ENCODE assay signal across 10 mouse cellular contexts in the genomic region with DNA sequence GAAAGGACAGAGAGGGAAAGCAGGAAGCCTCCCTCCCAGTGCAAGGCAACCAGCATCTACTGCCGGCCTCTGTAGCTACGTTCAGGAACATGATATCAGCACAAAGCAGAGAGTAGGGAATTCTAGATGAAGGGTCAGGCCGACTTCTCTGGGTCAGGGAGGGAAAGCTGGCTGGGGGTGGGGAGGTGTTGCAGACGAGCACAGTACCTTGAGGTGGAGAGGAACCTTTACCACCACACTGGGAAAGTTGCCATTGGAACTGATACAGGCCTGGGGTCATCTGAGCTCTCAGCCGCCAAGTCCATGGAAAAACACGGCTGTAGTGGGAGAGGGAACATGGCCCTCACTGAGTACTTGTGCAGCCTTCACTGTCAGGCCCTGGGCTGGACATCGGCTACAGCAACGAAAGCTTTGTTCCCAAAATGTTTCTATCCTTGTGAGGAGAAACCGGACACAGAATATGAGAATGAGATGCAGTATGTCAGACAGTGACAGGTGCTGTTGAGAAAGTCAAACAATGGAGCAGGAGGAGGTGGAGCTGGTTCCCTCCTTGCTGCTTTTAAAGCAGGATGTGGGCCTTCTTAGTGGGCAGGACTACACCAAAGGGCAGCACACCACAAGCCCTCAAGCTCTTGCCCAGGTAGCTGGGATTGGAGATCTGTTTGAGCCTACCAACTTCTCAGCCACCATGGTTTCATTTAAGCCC. TPM values are rescaled to one million over a fixed set of nuclear protein-coding genes. Genes with fewer than 3 reads are reported as not detected.
DNase-seq lines count a peak whose midpoint lies in the region; ATAC-seq and TF ChIP-seq lines count a peak whose summit lies in the region.
"Had no signal": no experiment of that assay in that cellular context is flagged by ENCODE, and none has a peak within 500 bp of the region (broad histone marks: within the 10 kb centered on the region; RNA-seq: fewer than 3 reads in every experiment).

No protein-coding gene starts in this region.

- no peaks in the 10 kb centered on the region for H3K27me3 ChIP-seq in C2C12 (ENCODE audit: control insufficient read depth, insufficient read depth, insufficient read length)
- H3K27me3 ChIP-seq in heart, embryonic 12.5 days (replicated peaks): no peaks in the 10 kb centered on the region
- H3K27me3 ChIP-seq in limb, embryonic 12.5 days: no peaks in the 10 kb centered on the region
- no peaks in the 10 kb centered on the region for H3K27me3 ChIP-seq in thymus, adult 2 months (ENCODE audit: control insufficient read depth, insufficient read depth, low read length)
- H3K27me3 ChIP-seq: Patski had no signal

- no peak overlapping the region for H3K9ac ChIP-seq in heart, embryonic 12.5 days
- no peak overlapping the region for H3K9ac ChIP-seq in limb, embryonic 12.5 days (replicated peaks)

- H3K9me3 ChIP-seq in heart, embryonic 12.5 days (replicated peaks): no peaks in the 10 kb centered on the region
- H3K9me3 ChIP-seq in limb, embryonic 12.5 days: no peaks in the 10 kb centered on the region

- peak; percentile 69 for DNase-seq in adipocyte (ENCODE audit: low spot score)
- no peak for DNase-seq in thymus, adult 2 months
- DNase-seq in T-cell, adult 2 months (ENCODE audit: low spot score): no peak
- DNase-seq: cerebellum, adult 11 months; thymus, postnatal 36 days had no signal

- H3K4me1 ChIP-seq in heart, embryonic 12.5 days (replicated peaks): peaks cover 69% of the 10 kb centered on the region
- H3K4me1 ChIP-seq in limb, embryonic 12.5 days (replicated peaks): peaks cover 48% of the 10 kb centered on the region
- peaks cover 24% of the 10 kb centered on the region for H3K4me1 ChIP-seq in thymus, adult 2 months (replicated peaks; ENCODE audit: control insufficient read depth, insufficient read depth, low read length)

- H3K36me3 ChIP-seq in C2C12 (ENCODE audit: control insufficient read depth, insufficient read depth): no peaks in the 10 kb centered on the region
- no peaks in the 10 kb centered on the region for H3K36me3 ChIP-seq in heart, embryonic 12.5 days
- H3K36me3 ChIP-seq in limb, embryonic 12.5 days: no peaks in the 10 kb centered on the region
- no peaks in the 10 kb centered on the region for H3K36me3 ChIP-seq in thymus, adult 2 months (ENCODE audit: control insufficient read depth, insufficient read depth, low read length)

- WGBS in heart, embryonic 12.5 days: 49% methylated on average over 9 of the region's 9 CpGs
- WGBS in limb, embryonic 12.5 days: 71% methylated on average over 9 of the region's 9 CpGs
- 86% methylated on average over 9 of the region's 9 CpGs for WGBS in thymus, adult 2 months

- no peak for TF ChIP-seq POLR2A in thymus, adult 2 months (IDR thresholded peaks at IDR 0.05; ENCODE audit: control insufficient read depth, extremely low read depth, insufficient read depth, low read length, poor library complexity)

- no peak overlapping the region for H3K4me3 ChIP-seq in C2C12 (ENCODE audit: insufficient read depth, poor library complexity, severe bottlenecking)
- no peak overlapping the region for H3K4me3 ChIP-seq in heart, embryonic 12.5 days
- H3K4me3 ChIP-seq in limb, embryonic 12.5 days (replicated peaks): no peak overlapping the region
- H3K4me3 ChIP-seq in thymus, adult 2 months (ENCODE audit: control insufficient read depth, insufficient read depth, low read length): no peak overlapping the region

- no peak overlapping the region for H3ac ChIP-seq in C2C12 (ENCODE audit: control insufficient read depth, insufficient read length, low read depth)

- H3K27ac ChIP-seq in heart, embryonic 12.5 days (ENCODE audit: poor library complexity, severe bottlenecking): peak overlapping the region; percentile 67
- peak overlapping the region; percentile 64 for H3K27ac ChIP-seq in limb, embryonic 12.5 days
- H3K27ac ChIP-seq in thymus, adult 2 months (ENCODE audit: control insufficient read depth, insufficient read depth, low read length): no peak overlapping the region

- TF ChIP-seq CTCF in C2C12 (IDR thresholded peaks at IDR 0.05; ENCODE audit: control insufficient read depth, insufficient read depth, insufficient read length): no peak
- TF ChIP-seq CTCF in thymus, adult 2 months (IDR thresholded peaks at IDR 0.05; ENCODE audit: borderline replicate concordance, control insufficient read depth, extremely low read depth, insufficient read depth, low read length, poor library complexity): no peak

- H3K79me3 ChIP-seq in C2C12 (ENCODE audit: low read depth): no peaks in the 10 kb centered on the region

- peaks cover 6% of the 10 kb centered on the region for H3K79me2 ChIP-seq in C2C12 (ENCODE audit: control insufficient read depth, insufficient read depth)

- no peak overlapping the region for H3K4me2 ChIP-seq in heart, embryonic 12.5 days
- H3K4me2 ChIP-seq in limb, embryonic 12.5 days: no peak overlapping the region

- no peak for ATAC-seq in heart, embryonic 12.5 days (ENCODE audit: insufficient number of reproducible peaks, low FRiP score)
- no peak for ATAC-seq in limb, embryonic 12.5 days (ENCODE audit: insufficient number of reproducible peaks, insufficient read depth, low FRiP score, low TSS enrichment, low read depth)
- ATAC-seq in CD4-positive, CD25-positive, alpha-beta regulatory T cell, adult 4 months: no peak
- ATAC-seq: Patski had no signal

TF ChIP-seq in C2C12, 6 proteins besides CTCF, POLR2A, EP300 and RAD21:
- TF ChIP-seq CEBPB (IDR thresholded peaks at IDR 0.05; ENCODE audit: low read depth) (no peak), MYOG (IDR thresholded peaks at IDR 0.05; ENCODE audit: control insufficient read depth, extremely low read depth, insufficient read length) (no peak), MYOD1 (IDR thresholded peaks at IDR 0.05; ENCODE audit: control insufficient read depth, insufficient read length, low read depth) (peak; percentile 73)

RNA-seq across cellular contexts. Expression of a gene that starts 37.4 kb away (rescaled TPM):
- polyA plus RNA-seq in C2C12 (2012; fragmentation: generic; extraction: Trizol): 10.4 TPM
- polyA plus RNA-seq in heart, embryonic 12.5 days (2016; fragmentation: Nextera tagmentation; extraction: Ambion mirVana): 16.2 and 18.0 TPM in 2 replicates
- 25.8 and 27.3 TPM in 2 replicates for polyA plus RNA-seq in limb, embryonic 12.5 days (2016; fragmentation: Nextera tagmentation; extraction: Ambion mirVana)
- 10 to 100 TPM; 41.0 to 43.8 TPM for polyA plus RNA-seq in CD4-positive, CD25-positive, alpha-beta regulatory T cell, adult 4 months (2017; shearing (Covaris generic))
- 14.9 and 16.6 TPM in 2 replicates for polyA plus RNA-seq in thymus, adult 2 months (2012; rRNA removed)

RNA-seq across cellular contexts. Expression of a gene that starts 49.2 kb away (rescaled TPM):
- not detected for polyA plus RNA-seq in C2C12 (2012; fragmentation: generic; extraction: Trizol)
- 0.45 TPM in 1 of 2 replicates, not detected in the other for polyA plus RNA-seq in heart, embryonic 12.5 days (2016; fragmentation: Nextera tagmentation; extraction: Ambion mirVana)
- polyA plus RNA-seq in limb, embryonic 12.5 days (2016; fragmentation: Nextera tagmentation; extraction: Ambion mirVana): 0.50 TPM in 1 of 2 replicates, not detected in the other
- polyA plus RNA-seq in CD4-positive, CD25-positive, alpha-beta regulatory T cell, adult 4 months (2017; shearing (Covaris generic)): not detected
- polyA plus RNA-seq in thymus, adult 2 months (2012; rRNA removed): 32.3 and 32.5 TPM in 2 replicates

RNA-seq across cellular contexts. Expression of a gene that starts 50.5 kb away (rescaled TPM):
- polyA plus RNA-seq in C2C12 (2012; fragmentation: generic; extraction: Trizol): 453 TPM
- polyA plus RNA-seq in heart, embryonic 12.5 days (2016; fragmentation: Nextera tagmentation; extraction: Ambion mirVana): 415 and 416 TPM in 2 replicates
- 546 and 583 TPM in 2 replicates for polyA plus RNA-seq in limb, embryonic 12.5 days (2016; fragmentation: Nextera tagmentation; extraction: Ambion mirVana)
- 10 to 100 TPM; 18.5 to 35.3 TPM for polyA plus RNA-seq in CD4-positive, CD25-positive, alpha-beta regulatory T cell, adult 4 months (2017; shearing (Covaris generic))
- polyA plus RNA-seq in thymus, adult 2 months (2012; rRNA removed): 291 and 363 TPM in 2 replicates

Comparison
In these comparisons a context has a peak if more than half of its experiments do, and no peak if none do; other contexts are left out.
1. RNA of a gene that starts 49.2 kb away (polyA plus RNA-seq): 32.3 to 32.5 TPM in thymus, adult 2 months; not detected in C2C12 (single experiment), 0.45 TPM in heart, embryonic 12.5 days, 0.50 TPM in limb, embryonic 12.5 days and not detected in CD4-positive, CD25-positive, alpha-beta regulatory T cell, adult 4 months; every median in the first group is over 10 times any median in the second.